Mouse (Mus musculus) heart, postnatal 36 days (tissue): ENCODE measurements at regions not wholly inside any gene's neighbourhood (a gene's known extent, or its start where the extent isn't known, plus 50 kb on each side); places are given as distances from the start of the nearest gene placed in this dataset.
"Not testable (repeated sequence)": the region's sequence is repeated elsewhere in the genome, so short reads cannot be mapped to it uniquely, and the experiment has no call there.

ENCODE experiments used
- DNase-seq, 2 experiments: peaks; one replicate each; pipeline ENCODE4 v3.0.0; 2021 to 2022
- intact Hi-C: fragments of 180-260 bp; cut with DNase I; formaldehyde crosslinking; loops from one replicate; pipeline ENCODE4 v1.15.1; 2025

DNA sequence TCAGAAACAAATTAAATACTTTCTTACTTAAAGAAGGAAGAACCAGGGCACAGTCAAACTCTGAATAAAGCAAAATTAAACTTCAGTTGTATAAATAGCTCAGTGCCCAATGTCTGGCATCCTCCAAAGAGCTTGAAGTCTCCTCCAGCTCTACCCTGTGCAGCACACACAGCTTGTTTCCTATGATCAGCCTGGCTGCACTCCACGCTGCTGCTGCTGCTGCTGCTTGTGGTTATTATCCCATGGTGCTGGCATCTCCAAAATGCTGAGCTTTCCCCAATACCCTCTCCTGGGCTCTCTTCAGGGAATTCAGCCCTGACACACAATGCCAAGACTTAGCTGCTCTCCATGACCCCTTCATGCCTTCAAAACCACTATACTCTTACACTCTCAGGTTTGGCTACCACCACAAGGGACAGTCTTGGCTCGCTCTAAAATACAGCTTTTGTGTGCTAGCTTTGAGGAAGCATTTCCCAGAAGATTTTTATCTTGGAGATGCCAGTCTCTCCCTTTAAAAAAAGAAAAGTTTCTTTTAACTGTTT, 121.0 kb downstream of the Rab10 start:
- DNase-seq, intact Hi-C loops: not testable (repeated sequence)

DNA sequence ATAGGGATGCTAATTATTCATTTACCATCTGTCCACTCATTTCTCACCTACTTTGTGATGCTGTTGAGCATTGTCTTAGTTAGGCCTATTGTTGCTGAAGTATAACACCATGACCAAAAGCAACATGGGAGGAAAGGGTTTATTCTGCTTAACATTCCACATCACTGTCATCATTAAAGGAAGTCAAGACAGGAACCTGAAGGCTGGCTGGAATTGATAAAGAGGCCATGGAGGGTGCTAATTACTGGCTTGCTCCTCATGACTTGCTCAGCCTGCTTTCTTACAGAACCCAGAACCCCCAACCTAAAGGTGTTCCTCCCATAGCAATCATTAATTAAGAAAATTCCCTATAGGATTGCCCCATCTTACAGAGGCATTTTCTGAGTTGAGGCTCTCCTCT, 121.6 kb downstream of the Rab10 start:
- intact Hi-C loops = no loop called here
- no peak for DNase-seq

DNA sequence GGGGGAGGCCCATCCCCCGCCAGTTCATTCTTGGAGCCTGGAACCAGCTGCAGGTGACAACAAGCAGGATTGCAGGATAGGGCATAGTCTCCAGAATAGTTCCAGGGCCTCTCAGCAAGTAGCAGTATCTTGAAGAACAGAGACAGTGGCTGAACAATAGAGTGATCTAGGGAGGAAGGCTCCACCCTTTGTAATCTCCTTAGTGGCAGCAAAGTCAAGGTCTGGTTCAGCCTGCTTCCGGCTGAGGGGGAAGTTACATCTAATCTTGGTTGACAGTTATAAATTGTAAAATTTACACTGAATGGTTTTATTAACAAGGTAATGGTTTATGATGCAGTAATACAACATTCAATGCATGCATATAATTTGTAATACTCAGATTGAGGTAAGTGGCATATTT, 136.4 kb downstream of the Rab10 start:
- no peak for DNase-seq
- intact Hi-C loops = no loop called here

DNA sequence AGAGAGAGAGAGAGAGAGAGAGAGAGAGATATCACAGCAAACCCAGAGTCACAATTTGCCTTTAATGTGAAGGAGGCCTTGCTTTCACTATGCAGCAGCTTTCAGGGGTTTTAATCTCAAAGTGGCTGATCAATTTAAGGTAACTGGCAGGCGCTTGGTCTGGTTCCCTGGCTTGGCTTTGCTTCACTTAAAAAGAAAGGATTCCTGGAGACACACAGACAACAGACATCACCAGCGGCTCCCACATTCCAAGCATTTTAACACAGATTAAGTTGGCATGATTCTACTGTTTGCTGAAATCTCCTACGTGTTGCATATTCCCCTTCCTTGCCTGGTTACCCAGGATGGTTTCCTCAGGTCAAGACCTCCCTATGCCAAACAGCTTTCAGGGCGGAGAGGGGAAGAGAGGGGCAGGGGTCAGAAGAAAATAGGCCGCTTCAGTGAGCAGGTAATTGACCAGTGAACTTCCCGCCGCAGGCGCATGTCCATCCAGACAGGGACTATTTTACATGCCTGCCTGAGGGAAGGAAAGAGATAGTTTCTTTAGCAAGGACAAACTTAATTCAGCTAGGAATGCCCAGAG, 140.0 kb downstream of the Rab10 start:
- DNase-seq, intact Hi-C loops: not testable (repeated sequence)

DNA sequence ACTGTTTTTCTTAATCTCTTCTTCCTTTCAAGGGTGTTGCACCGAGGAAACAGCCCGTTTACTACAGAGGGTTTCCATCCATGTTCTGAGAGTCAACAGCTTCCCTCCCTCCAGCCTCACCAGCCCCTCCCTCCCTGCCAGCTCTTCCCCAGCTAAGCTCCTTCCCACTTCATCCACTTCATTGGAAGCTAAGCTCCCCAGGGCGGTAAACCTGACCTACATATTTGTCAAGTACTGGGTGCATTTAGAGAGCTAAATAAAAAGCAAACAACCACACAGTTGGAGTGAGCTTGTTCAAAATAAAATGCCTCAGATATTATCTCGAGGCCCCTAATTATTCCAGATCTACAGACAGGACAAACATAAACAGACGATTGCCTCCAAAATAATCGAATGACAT, 148.1 kb downstream of the Rab10 start:
- DNase-seq, intact Hi-C loops: not testable (repeated sequence)

DNA sequence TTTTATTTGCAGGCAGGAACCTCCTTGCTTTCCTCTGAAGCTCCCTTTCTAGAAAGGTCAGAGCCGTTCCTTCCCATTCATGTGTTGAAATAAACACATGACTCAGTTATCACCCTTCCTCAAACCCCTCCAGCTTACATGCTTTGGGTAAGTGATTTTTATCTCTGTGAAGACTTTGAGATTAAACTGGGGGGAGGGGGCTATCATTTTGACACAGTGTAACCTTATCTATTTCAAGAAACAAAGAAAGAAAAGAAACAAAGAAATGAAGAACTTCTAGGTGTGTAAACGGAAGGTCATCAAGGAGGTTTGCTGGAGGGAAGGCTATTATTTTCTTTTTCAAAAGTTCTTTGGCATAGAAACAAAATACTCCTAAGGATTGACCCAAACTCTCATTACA, 151.0 kb downstream of the Rab10 start:
- intact Hi-C loops, DNase-seq: not testable (repeated sequence)

DNA sequence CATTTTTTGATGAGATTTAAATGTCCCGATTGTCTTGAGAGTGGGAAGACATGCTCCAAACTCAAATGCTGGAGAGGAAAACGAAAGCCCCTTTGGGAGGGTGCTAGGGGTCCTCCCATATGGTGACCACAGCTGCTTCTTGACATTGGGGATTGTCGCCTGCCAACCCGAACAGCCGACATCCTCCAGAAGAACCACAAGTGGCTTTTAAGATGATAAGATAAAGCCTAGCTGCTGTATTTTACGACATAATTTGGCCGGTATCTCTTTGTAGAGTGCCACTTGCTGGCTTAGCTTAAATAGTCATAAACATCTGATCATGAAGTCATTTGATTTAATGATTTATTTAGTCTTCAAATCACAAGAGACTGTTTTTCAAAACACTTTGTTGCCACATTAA, 156.1 kb downstream of the Rab10 start:
- intact Hi-C loops = not testable (repeated sequence)

DNA sequence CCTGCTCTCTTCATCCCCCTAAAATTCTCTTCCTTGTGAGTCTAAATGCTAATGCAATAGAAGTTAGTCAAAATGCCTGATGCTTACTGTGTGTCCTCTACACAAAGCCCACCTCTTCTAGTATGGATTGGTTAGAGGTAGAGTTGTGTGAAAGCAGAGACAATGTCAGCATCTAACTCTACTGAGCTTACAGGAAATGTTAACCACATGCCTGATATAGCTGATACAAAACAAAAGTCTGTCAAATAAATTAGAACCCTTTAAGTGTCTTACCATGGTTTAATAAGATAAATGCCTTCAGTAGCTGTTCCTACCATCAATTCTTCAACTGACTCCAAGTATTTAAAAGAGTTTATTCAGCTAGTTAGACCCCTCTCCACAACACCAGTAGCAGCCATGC, 177.2 kb downstream of the Rab10 start:
- intact Hi-C loops, DNase-seq: not testable (repeated sequence)

More for the DNA sequence above, 156.1 kb downstream of the Rab10 start:
- not testable (repeated sequence) for DNase-seq

DNA sequence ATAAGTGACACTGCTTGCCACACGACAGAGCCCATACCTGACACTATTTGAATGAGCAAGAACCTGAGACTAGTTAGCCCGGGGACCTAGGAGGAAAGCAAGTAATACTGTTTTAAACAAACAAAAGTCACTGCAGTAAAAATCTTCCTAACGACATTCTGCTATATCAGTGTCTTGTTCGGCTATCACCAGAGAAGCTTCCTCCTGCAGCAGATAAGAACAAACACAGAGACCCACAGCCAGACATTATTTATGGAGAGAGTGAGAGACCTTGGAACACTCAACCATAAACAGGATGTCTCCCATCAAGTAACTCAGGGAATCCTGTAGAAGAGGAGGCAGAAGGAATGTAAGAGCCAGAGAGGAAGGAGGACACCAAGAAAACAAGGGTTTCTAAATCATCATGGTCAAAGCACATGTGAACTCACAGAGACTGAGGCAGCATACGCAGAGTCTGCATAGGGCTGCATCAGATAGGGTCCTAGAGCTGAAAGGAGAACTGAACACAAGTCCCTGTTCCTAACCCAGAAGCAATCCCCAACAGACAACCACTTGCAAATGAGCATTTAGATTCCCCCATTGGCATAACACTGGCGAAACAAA, 178.5 kb downstream of the Rab10 start:
- DNase-seq, intact Hi-C loops: not testable (repeated sequence)

DNA sequence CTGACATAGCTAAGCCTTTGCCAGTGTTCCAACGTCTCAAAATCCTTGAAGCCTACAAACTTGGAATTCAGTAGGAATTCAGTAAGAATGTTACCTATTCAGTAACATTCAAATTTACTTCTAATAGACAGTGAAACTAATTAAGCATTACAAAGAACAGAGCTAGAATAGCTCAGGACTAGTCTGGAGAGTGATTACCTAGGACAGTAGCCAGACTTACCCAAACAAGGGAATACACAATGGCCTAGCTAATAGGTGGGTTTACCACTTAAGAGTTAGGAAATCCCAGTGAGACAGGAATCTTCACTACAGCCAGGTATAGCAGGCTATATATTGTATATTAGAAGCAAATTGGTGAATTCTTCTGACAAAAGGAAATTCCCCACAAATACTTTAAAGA, 182.4 kb downstream of the Rab10 start:
- intact Hi-C loops, DNase-seq: not testable (repeated sequence)

DNA sequence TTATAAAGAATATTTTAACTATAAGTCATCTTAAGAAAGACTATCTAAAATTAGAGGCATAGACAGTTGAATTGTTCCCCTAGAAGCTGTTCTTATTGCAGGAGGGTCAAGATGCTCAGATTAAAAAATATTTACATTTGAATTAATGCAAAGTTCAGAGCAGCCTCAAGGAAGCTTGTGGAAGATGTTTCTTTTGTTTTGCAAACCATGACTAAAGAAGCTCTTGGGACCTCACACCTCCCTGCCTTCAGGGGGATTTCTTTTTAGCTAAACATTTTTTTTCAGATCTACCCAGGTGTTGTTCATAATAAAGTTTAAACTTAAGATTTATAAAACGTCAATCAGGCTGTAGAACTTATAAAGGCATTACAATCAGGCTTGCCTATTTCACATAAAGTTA, 185.7 kb downstream of the Rab10 start:
- intact Hi-C loops = no loop called here
- no peak for DNase-seq

DNA sequence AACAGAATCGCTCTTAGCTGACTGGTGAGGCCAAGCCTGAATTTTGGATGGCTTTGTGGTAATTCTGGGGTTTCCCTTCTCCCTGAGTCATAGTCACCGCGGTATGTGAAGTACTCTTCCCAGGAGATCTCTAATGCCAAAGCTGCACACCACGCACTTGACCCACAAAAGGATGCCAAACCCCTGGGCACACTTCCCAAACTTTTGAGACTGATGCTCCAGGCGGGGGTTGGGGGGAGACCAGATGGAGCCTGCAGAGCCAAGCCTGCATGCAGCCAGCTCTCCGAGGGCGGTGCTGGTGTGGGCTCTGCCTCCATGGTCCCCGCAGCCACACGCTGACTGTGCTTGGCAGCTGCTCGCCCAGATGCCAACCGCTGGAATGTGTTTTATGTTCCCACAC, 199.2 kb downstream of the Rab10 start:
- intact Hi-C loops, DNase-seq: not testable (repeated sequence)

DNA sequence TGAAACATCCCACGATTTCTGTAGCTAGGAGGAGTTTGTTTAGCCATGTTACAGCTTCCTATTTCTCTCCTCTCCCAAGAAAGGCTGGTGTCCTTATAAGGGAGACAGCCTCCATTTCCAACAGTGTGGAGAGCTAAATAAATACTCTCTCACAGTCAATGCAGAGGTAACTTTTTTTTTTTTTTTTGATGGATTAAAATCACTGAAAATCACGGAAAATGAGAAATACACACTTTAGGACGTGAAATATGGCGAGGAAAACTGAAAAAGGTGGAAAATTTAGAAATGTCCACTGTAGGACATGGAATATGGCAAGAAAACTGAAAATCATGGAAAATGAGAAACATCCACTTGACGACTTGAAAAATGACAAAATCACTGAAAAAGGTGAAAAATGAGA, 200.1 kb downstream of the Rab10 start:
- DNase-seq = peak; percentile 5 to 60
- intact Hi-C loops = not testable (repeated sequence)

DNA sequence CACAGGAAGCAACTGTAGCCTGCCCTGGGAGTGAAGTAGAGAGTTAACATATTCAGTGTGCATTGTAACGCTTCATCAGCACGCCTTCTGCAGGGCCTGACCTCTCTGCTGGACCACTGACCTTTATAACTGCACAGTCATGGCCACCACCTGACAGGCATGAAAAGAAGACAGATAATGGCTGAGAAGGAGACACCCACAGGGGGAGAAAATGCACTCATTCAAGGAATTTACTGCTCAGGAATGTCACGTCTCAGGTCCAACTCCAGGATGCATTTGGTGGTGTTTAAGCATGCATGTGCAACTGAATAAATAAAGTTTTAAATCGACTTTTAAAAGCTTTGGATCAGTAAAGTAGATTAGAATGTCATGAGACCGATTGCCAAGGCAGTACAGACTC, 207.8 kb downstream of the Rab10 start:
- intact Hi-C loops, DNase-seq: not testable (repeated sequence)

DNA sequence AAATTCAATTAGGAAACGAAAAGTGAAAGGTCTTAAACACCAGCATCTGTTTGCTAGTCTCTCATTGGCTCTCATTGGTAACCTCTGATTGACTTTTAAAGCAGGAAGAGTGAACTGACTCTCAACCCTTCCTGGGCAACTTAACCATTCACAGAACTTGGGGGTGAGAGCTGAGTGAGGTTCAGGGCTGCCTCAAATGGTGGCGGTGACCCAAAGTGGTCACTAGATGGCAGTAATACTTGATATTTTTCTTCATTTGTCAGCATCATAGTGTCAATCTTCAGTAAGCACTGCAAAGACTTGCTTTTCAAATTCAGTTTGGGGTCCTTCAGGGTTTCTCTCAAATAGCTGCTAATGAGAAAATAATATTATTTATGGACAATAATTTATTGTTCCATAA, 211.6 kb downstream of the Rab10 start:
- DNase-seq = peak; percentile 47 to 54
- intact Hi-C loops = loop anchor here (1.0 to 10.0 kb wide), 2 partner anchors 261 to 297 kb away; no protein-coding TSS in a partner anchor

DNA sequence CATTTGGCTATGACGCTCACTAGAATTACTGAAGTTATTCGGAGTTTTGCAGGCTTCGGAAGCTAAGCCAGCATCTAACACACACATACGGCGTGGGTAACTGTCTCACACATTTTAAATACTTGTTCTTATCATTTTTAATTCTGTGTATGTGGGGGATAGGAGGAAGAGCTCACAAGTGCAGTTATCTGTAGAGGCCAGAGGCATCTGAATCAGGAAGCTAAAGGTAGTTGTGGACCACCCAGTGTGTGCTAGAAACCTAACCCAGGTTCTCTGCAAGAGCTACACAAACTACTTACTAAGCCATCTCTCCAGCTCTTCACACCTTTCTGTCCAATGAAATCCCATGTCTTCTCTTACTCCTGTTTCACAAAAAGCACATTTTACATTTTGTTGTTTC, 215.3 kb downstream of the Rab10 start:
- intact Hi-C loops = loop anchor here (10.0 kb wide), 1 partner anchor 300 kb away; no protein-coding TSS in a partner anchor
- DNase-seq = no peak

DNA sequence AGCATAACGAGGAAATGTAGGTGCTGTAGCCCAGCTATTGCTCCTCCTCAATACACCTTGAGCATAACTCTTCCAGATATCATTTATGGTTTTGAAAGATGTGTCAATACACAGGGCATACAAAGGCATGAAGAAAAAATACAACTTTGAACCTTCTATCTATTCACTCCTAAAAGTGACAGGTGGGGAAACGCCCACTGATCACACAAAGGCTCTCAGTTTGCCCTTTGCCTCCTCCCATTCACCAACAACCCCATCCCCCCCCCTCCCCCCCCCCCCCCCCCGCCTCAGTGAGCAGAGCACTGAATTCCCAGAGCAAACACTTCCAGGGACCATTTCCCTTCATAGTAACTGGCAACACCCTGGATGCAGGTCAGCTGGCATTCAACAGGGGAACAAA, 216.8 kb downstream of the Rab10 start:
- not testable (repeated sequence) for DNase-seq
- intact Hi-C loops = loop anchor here (10.0 kb wide), 1 partner anchor 302 kb away; no protein-coding TSS in a partner anchor

DNA sequence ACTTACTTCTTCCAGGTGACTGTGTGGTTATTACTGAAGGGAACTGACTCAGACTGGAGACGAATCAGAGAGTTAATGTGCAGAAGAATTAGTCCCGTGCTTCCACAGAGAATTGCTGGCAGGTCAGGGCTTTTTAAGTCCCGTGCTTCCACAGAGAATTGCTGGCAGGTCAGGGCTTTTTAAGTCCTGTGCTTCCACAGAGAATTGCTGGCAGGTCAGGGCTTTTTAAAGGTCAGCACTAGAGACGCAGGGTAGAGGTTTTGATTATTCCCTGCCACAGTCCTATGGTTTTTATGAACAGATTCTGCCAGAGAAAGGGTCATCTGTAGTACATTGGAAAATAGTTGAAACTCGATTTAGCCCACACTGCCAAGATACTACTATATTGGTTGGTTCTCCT, 260.2 kb downstream of the Rab10 start:
- DNase-seq, intact Hi-C loops: not testable (repeated sequence)

DNA sequence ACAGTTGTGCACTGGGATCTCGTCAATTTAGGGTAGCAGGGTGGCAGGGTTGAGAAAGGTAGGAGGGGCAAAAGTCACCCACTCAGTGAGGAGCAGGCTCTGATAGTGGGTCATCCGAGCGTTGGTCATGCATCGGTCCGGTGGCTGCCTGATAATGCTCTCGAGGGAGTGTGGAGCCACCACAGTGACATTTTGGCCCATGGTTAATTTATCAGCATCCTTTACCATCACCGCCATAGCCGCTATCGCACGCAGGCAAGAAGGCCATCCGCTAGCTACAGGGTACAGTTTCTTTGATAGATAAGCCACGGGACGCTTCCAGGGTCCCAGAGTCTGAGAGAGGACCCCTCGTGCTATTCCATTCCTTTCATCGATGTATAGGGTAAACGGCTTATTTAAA, 291.3 kb downstream of the Rab10 start:
- DNase-seq, intact Hi-C loops: not testable (repeated sequence)

DNA sequence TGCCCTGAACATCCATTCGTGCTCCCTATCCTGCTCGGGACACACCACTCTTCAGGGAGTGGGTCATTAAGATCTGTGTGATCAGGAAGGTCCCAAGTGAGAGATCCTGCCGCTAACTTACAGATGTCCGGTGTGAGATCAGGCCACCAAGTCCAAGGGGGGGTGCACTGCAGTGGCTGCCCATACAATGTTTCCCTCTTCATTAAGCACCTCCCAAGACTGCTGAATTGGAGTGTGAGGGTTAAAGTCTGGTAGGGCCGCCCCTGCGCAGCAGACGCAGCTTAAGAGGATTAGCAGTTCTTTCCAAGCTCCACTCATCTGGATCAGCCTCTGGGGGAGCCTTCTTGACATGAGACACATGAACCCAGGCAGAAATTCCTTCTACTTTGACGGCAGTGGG, 293.0 kb downstream of the Rab10 start:
- intact Hi-C loops, DNase-seq: not testable (repeated sequence)
